Mouse (Mus musculus) stomach, embryonic 15.5 days (tissue): ENCODE measurements around the gene Smarcc1. TPM values are rescaled to one million over a fixed set of nuclear protein-coding genes. Genes with fewer than 3 reads are reported as not detected.
"Not testable (repeated sequence)": the region's sequence is repeated elsewhere in the genome, so short reads cannot be mapped to it uniquely, and the experiment has no call there.

ENCODE experiments used
- ATAC-seq: fragments of 200-750 bp; cut with Nextera tagmentation; 2 replicates; pipeline ENCODE4 v1.8.0; 2017; ENCODE audit warnings: low read depth, moderate number of reproducible peaks, moderate TSS enrichment; ENCODE audit not compliant: insufficient read depth, low FRiP score
- H3K27ac ChIP-seq: fragments of 300-500 bp; sonication (generic); 2 replicates; pipeline ENCODE4 v1.5.1; 2015; ENCODE audit warnings: mild to moderate bottlenecking, inconsistent platforms
- H3K27me3 ChIP-seq: fragments of 300-500 bp; sonication (generic); replicated peaks from 2 replicates; pipeline ENCODE4 v1.6.1; 2015; ENCODE audit warnings: inconsistent platforms
- H3K36me3 ChIP-seq: fragments of 300-500 bp; sonication (generic); 2 replicates; pipeline ENCODE4 v1.6.1; 2015; ENCODE audit warnings: inconsistent platforms
- H3K4me1 ChIP-seq: fragments of 300-500 bp; sonication (generic); 2 replicates; pipeline ENCODE4 v1.6.1; 2015; ENCODE audit warnings: inconsistent platforms
- H3K4me2 ChIP-seq: fragments of 300-500 bp; sonication (generic); 2 replicates; pipeline ENCODE4 v1.6.1; 2015; ENCODE audit warnings: mild to moderate bottlenecking, inconsistent platforms
- H3K4me3 ChIP-seq: fragments of 300-500 bp; sonication (generic); replicated peaks from 2 replicates; pipeline ENCODE4 v1.5.1; 2015; ENCODE audit warnings: inconsistent platforms
- H3K9ac ChIP-seq: fragments of 300-500 bp; sonication (generic); 2 replicates; pipeline ENCODE4 v1.6.1; 2015; ENCODE audit warnings: inconsistent platforms
- H3K9me3 ChIP-seq: fragments of 300-500 bp; sonication (generic); 2 replicates; pipeline ENCODE4 v1.6.1; 2016; ENCODE audit warnings: inconsistent platforms
- WGBS: fragments of 180-500 bp; shearing (Covaris S2); methylation state at CpG from one replicate; pipeline ENCODE4 v1.1.7; 2015; 5-methylcytosine and 5-hydroxymethylcytosine counted together
- polyA plus RNA-seq: library from polyadenylated mRNA; unstranded; fragments of >200 nt; fragmentation: Nextera tagmentation; extraction: Ambion mirVana; gene quantifications from 2 replicates; pipeline ENCODE4 v1.2.1, GENCODE M21; 2015

Smarcc1 gene
- polyA plus RNA-seq, result 94.3 and 99.5 TPM in 2 replicates

- H3K36me3 ChIP-seq, result peaks cover 10% of the 10 kb centered on the region
- under 1% methylated on average over 79 of the region's 79 CpGs for WGBS
- peak within 1 kb of the TSS; percentile 78 for H3K9ac ChIP-seq
- peak; percentile 96 for ATAC-seq
- H3K4me3 ChIP-seq, result peak within 1 kb of the TSS; percentile 87
- no peaks in the 10 kb centered on the region for H3K9me3 ChIP-seq
- H3K27ac ChIP-seq, result peak within 1 kb of the TSS; percentile 99
- peak within 1 kb of the TSS; percentile 68 for H3K4me2 ChIP-seq
- H3K4me1 ChIP-seq, result peaks cover 9% of the 10 kb centered on the region; the same call in 1 of the 2 replicates
- no peaks in the 10 kb centered on the region for H3K27me3 ChIP-seq
These were observed at the start of gene Smarcc1 for GRCm38 (mm10) chr9:110116977-110117778. Smarcc1 (plus strand) TSS chr9:110117708.

DNA sequence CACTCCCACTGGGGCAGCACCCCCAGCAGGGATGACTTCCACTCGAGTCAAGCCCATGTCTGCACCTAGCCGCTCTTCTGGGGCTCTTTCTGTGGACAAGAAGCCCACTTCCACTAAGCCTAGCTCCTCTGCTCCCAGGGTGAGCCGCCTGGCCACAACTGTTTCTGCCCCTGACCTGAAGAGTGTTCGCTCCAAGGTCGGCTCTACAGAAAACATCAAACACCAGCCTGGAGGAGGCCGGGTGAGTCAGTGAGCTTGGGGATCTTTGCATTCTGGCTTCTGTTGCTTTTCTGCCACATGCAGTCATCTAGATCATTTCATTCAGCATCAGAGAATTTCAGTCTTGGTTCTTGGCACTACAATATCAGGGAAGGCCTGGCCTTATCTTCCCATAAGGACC lies 48.8 kb upstream of the Smarcc1 start:
- no peaks in the 10 kb centered on the region for H3K4me1 ChIP-seq
- WGBS, result 84% methylated on average over 6 of the region's 6 CpGs
- H3K4me2 ChIP-seq, result no peak overlapping the region
- no peak overlapping the region for H3K4me3 ChIP-seq
- no peak overlapping the region for H3K9ac ChIP-seq
- H3K36me3 ChIP-seq, result peaks cover 32% of the 10 kb centered on the region
- no peak overlapping the region for H3K27ac ChIP-seq
- H3K9me3 ChIP-seq, result no peaks in the 10 kb centered on the region
- no peak for ATAC-seq
- H3K27me3 ChIP-seq, result no peaks in the 10 kb centered on the region

DNA sequence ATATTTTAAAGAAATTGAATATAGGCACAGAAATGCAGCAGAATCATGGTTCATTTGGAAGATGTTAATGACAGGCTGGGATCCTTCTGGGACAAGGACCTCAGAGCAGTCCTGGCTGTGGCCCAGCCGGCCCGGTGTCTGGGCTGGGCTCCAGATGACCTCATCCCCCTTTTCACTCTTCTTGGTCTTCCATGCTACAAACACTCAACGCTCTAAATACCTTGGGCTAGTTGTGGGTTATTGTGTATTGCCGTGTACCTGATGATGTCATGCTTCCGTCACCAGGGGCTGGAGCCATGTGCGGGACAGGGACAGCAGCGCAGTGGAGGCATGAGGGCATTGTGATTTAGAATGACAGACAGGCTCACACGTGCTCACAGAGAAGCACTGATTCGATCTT lies 47.1 kb upstream of the Smarcc1 start:
- Histone ChIP-seq H3K4me2 (no peak overlapping the region), H3K4me3 (no peak overlapping the region), H3K27ac (no peak overlapping the region), H3K9ac (no peak overlapping the region), H3K4me1 (no peaks in the 10 kb centered on the region), H3K9me3 (no peaks in the 10 kb centered on the region), H3K27me3 (no peaks in the 10 kb centered on the region), H3K36me3 (peaks cover 29% of the 10 kb centered on the region)
- WGBS, result 69% methylated on average over 9 of the region's 9 CpGs
- no peak for ATAC-seq

DNA sequence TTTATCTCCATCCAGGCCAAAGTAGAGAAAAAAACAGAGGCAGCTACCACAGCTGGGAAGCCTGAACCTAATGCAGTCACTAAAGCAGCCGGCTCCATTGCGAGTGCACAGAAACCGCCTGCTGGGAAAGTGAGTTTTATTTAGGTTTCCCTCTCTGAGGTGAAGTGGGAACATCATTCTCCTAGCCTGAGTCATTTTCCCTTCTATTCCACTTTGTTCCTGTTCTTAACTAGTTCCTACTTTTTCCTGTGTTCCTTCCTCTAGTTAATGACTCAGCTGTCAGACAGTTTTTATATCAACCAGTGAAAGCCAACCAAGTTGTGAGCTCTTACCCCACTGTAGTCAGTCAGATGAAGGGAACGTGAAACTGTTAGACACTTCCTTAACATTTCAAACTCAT lies 46.5 kb upstream of the Smarcc1 start:
- no peaks in the 10 kb centered on the region for H3K27me3 ChIP-seq
- peaks cover 29% of the 10 kb centered on the region for H3K36me3 ChIP-seq
- H3K9ac ChIP-seq, result no peak overlapping the region
- H3K9me3 ChIP-seq, result no peaks in the 10 kb centered on the region
- WGBS, result 70% methylated on average over 4 of the region's 4 CpGs
- no peak overlapping the region for H3K4me3 ChIP-seq
- no peak for ATAC-seq
- H3K4me1 ChIP-seq, result no peaks in the 10 kb centered on the region
- H3K4me2 ChIP-seq, result no peak overlapping the region
- no peak overlapping the region for H3K27ac ChIP-seq

- Histone ChIP-seq H3K27ac (no peak overlapping the region), H3K4me1 (no peaks in the 10 kb centered on the region), H3K4me3 (no peak overlapping the region), H3K36me3 (peaks cover 32% of the 10 kb centered on the region), H3K9me3 (no peaks in the 10 kb centered on the region), H3K9ac (no peak overlapping the region), H3K4me2 (no peak overlapping the region), H3K27me3 (no peaks in the 10 kb centered on the region)
- no peak for ATAC-seq
- WGBS, result 6% methylated on average over 1 of the region's 1 CpGs
These were observed 45.7 kb upstream of the Smarcc1 start for GRCm38 (mm10) chr9:110071843-110072242.

- H3K4me2 ChIP-seq, H3K9ac ChIP-seq, H3K4me1 ChIP-seq, H3K27ac ChIP-seq, H3K27me3 ChIP-seq, H3K9me3 ChIP-seq, ATAC-seq, H3K4me3 ChIP-seq: not testable (repeated sequence)
- peaks cover 38% of the 10 kb centered on the region for H3K36me3 ChIP-seq
- 55% methylated on average over 6 of the region's 7 CpGs for WGBS
These were observed 41.0 kb upstream of the Smarcc1 start for GRCm38 (mm10) chr9:110076468-110076867.

- no peak for ATAC-seq
- Histone ChIP-seq H3K4me2 (no peak overlapping the region), H3K36me3 (peaks cover 71% of the 10 kb centered on the region), H3K4me3 (no peak overlapping the region), H3K9ac (no peak overlapping the region), H3K27ac (no peak overlapping the region), H3K27me3 (no peaks in the 10 kb centered on the region), H3K9me3 (no peaks in the 10 kb centered on the region), H3K4me1 (peaks cover 7% of the 10 kb centered on the region; the same call in 1 of the 2 replicates)
- WGBS, result 95% methylated on average over 3 of the region's 3 CpGs
These were observed 36.4 kb upstream of the Smarcc1 start for GRCm38 (mm10) chr9:110081066-110081465.

DNA sequence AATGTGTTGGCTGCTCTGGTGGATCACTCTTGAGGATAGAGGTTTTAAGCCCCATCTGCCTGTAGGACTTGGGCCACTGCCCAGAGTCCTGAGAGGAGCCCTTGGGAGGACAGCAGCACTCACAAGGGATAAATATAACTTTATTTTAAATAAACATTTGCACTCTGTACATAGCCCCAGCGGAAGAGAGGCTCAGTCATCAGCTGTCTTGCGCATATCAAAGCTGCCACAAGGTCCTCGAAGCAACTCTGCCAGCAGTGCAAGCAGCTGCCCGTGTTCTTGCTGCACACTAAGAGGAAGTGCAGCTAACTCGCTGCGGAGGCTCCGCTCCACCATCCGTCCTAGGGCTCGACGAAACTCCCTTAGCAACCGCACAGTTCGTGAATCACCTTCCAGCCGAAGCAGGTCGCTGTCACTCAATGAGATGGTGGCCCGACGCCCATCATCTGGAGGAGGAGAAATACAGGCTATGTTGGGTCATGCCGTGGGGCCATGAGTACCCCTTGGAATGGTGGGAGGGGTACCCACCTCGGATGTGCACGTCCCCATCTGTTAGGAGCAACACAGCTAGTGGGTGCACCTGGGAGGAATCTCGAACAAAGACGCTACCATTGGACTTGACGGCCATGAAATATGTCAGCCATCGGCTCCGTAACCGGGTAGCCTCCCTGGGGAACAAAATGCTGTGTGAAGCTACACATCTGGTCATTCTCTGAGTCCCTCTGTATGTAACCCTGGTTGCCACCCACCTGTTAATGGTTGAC lies 33.1 kb upstream of the Smarcc1 start:
- Histone ChIP-seq H3K4me2 (no peak overlapping the region), H3K9me3 (no peaks in the 10 kb centered on the region), H3K27me3 (no peaks in the 10 kb centered on the region), H3K9ac (no peak overlapping the region), H3K4me3 (no peak overlapping the region), H3K4me1 (peaks cover 7% of the 10 kb centered on the region; the same call in 1 of the 2 replicates), H3K27ac (peak overlapping the region; percentile 31; the same call in 1 of the 2 replicates), H3K36me3 (peaks cover 77% of the 10 kb centered on the region)
- WGBS, result 74% methylated on average over 25 of the region's 25 CpGs
- ATAC-seq, result no peak

DNA sequence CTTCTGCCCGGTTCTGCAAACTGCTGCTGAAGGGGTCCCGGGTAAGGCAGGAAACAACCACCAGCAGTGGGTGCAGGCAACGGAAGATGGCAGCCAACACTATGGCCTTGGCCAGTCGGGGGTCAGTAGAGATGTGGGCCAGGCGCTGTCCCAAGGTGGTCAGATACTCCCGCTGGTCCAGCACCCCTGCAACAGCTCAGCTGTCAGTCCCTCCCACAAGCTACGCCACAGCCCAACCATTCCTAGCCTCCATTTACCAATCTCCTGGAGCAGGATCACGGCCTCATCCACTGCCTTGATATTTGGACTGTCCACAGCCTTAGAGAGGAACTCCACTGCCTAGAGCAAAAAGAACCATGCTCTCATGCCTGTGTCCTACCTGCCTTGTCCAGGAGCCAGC lies 31.8 kb upstream of the Smarcc1 start:
- no peak for ATAC-seq
- Histone ChIP-seq H3K9ac (no peak overlapping the region), H3K4me3 (no peak overlapping the region), H3K27me3 (no peaks in the 10 kb centered on the region), H3K36me3 (peaks cover 79% of the 10 kb centered on the region), H3K27ac (no peak overlapping the region), H3K4me2 (no peak overlapping the region), H3K9me3 (no peaks in the 10 kb centered on the region), H3K4me1 (peaks cover 7% of the 10 kb centered on the region; the same call in 1 of the 2 replicates)
- WGBS, result 89% methylated on average over 8 of the region's 8 CpGs

GRCm38 (mm10) chr9:110093303-110093702 lies 24.2 kb upstream of the Smarcc1 start:
- Histone ChIP-seq H3K4me2 (no peak overlapping the region), H3K4me1 (no peaks in the 10 kb centered on the region), H3K27me3 (no peaks in the 10 kb centered on the region), H3K9me3 (no peaks in the 10 kb centered on the region), H3K4me3 (no peak overlapping the region), H3K36me3 (peaks cover 60% of the 10 kb centered on the region), H3K9ac (no peak overlapping the region), H3K27ac (no peak overlapping the region)
- ATAC-seq, result no peak
- WGBS, result 79% methylated on average over 4 of the region's 4 CpGs

DNA sequence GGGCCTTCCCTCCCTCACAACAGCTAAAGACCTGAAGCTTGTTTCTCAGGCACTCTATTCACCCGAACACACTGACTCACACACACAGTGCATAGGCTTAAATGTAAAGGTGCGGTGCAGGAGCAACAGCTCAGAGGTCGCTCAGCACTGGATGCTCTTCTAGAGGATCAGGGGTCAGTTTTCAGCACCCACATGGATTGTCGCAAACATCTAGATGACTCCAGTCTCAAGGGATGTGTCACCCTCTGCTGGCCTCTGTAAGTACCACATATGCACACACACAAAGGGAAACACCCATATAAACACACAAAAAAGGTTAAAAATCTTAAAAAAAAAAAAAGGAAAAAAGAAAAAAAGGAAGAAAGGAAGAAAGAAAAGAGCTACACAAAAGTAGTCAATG lies 22.7 kb upstream of the Smarcc1 start:
- no peaks in the 10 kb centered on the region for H3K27me3 ChIP-seq
- H3K4me1 ChIP-seq, result no peaks in the 10 kb centered on the region
- WGBS, result 95% methylated on average over 4 of the region's 4 CpGs
- no peak overlapping the region for H3K4me3 ChIP-seq
- H3K9me3 ChIP-seq, result no peaks in the 10 kb centered on the region
- H3K4me2 ChIP-seq, result no peak overlapping the region
- H3K27ac ChIP-seq, result no peak overlapping the region
- no peak overlapping the region for H3K9ac ChIP-seq
- no peak for ATAC-seq
- peaks cover 57% of the 10 kb centered on the region for H3K36me3 ChIP-seq

DNA sequence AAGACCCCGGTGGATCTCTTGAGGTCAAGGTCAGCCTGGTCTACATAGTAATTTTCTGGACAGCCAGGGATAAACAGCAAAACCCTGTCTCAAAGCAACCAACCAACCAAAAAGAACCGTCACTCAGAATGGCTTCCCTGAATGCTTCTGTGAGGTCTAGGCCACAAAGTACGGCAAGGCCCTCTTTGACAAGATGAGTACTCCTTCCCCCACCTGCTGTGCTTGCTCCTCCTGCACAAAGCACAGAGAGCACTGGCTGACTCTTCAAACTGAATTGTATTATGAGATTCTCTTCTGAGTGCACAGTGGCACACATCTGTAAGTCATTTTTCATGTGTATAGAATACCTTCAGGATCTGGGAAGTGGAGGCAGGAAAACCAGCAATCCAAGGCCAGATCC lies 19.7 kb upstream of the Smarcc1 start:
- no peak overlapping the region for H3K9ac ChIP-seq
- no peak overlapping the region for H3K4me2 ChIP-seq
- H3K4me1 ChIP-seq, result peaks cover 6% of the 10 kb centered on the region; the same call in 1 of the 2 replicates
- H3K36me3 ChIP-seq, result peaks cover 27% of the 10 kb centered on the region
- H3K4me3 ChIP-seq, result no peak overlapping the region
- 91% methylated on average over 3 of the region's 3 CpGs for WGBS
- H3K27me3 ChIP-seq, result no peaks in the 10 kb centered on the region
- no peaks in the 10 kb centered on the region for H3K9me3 ChIP-seq
- ATAC-seq, result no peak
- no peak overlapping the region for H3K27ac ChIP-seq
